Mouse (Mus musculus): Measurements from ENCODE around the gene Rad54l2. TPM values are rescaled to one million over a fixed set of nuclear protein-coding genes. Genes with fewer than 3 reads are reported as not detected.

Rad54l2 gene
- polyA plus RNA-seq, 1 experiment from 2014 or later = 5.2 TPM

DNA sequence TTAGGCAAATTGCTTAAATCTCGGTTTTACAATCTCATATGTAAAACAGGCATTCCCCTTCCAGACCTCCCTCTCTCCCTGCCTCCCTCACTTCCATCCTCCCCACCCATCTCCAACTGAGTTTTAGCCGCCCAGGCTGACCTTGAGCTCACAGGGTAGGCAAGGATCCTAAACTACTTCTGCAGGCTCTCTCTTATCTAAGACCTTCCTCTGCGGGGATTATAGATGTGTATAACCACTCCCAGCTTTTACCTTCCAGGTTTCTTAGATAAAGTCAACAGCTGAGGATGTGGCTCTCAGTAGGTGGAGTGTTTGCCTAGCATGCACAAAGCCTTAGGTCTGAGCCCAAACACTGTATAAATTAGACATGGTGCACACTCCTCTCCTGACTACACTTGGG is 18.8 kb downstream of the Rad54l2 start:
- H3K36me3 ChIP-seq (ENCODE audit: control insufficient read depth, insufficient read depth, low read length) = no peaks in the 10 kb centered on the region
- H3K4me3 ChIP-seq (ENCODE audit: low read depth, low read length) = no peak overlapping the region
- no peak overlapping the region for H3K4me2 ChIP-seq (ENCODE audit: low read length)
- no peaks in the 10 kb centered on the region for H3K4me1 ChIP-seq (ENCODE audit: control insufficient read depth, insufficient read depth, low read length)
- H3K27me3 ChIP-seq (ENCODE audit: control insufficient read depth, insufficient read depth, low read depth, low read length) = no peaks in the 10 kb centered on the region
- ATAC-seq = no peak
- WGBS = 95% methylated on average over 3 of the region's 3 CpGs
- H3K9me3 ChIP-seq (replicated peaks; ENCODE audit: control insufficient read depth, low read length, poor library complexity, severe bottlenecking) = no peaks in the 10 kb centered on the region
- H3K9ac ChIP-seq (ENCODE audit: low read depth, low read length) = no peak overlapping the region
- H3K27ac ChIP-seq (ENCODE audit: low read length) = no peak overlapping the region

DNA sequence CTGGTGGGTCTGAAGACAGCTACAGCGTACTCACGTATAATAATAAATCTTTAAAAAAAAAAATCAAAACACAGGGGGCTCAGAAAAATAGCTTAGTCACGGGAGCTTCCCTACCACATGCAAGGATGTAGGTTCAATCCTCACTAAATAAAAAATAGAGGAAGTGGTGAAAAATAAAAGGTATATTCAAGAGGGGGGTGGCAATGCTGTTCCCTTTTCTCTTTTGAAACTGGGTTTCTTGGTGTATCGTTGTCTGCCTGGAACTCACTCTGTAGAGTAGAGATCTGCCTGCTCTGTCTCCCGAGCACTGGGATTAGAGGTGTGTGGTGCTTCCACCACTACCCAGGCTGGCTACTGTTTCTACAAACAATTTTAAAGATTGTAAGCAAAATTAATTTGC is 19.2 kb downstream of the Rad54l2 start:
- Histone ChIP-seq H3K9me3 (replicated peaks; ENCODE audit: control insufficient read depth, low read length, poor library complexity, severe bottlenecking) (no peaks in the 10 kb centered on the region), H3K9ac (ENCODE audit: low read depth, low read length) (no peak overlapping the region), H3K27ac (ENCODE audit: low read length) (no peak overlapping the region), H3K4me1 (ENCODE audit: control insufficient read depth, insufficient read depth, low read length) (no peaks in the 10 kb centered on the region), H3K27me3 (ENCODE audit: control insufficient read depth, insufficient read depth, low read depth, low read length) (no peaks in the 10 kb centered on the region), H3K4me2 (ENCODE audit: low read length) (no peak overlapping the region), H3K4me3 (ENCODE audit: low read depth, low read length) (no peak overlapping the region), H3K36me3 (ENCODE audit: control insufficient read depth, insufficient read depth, low read length) (no peaks in the 10 kb centered on the region)
- WGBS = 94% methylated on average over 5 of the region's 5 CpGs
- ATAC-seq = no peak

DNA sequence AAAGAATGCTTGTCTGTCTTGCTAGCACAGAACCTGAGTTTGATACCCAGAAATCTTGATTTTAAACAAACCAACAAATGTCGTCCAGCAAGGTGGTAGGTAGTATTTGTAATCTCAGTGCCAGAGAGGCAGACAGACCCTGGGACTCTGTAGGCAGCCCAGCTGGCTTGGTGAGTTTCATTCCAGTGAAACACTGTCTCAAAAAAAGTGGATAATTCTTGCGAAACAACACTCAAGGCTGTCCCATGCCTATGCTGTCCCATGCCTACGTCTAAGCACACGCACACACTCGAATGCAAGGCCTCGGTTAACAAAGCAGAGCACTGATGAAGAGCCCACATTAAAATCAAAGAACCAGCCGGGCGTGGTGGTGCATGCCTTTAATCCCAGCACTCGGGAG is 32.6 kb downstream of the Rad54l2 start:
- 94% methylated on average over 9 of the region's 9 CpGs for WGBS
- Histone ChIP-seq H3K4me3 (ENCODE audit: low read depth, low read length) (no peak overlapping the region), H3K4me2 (ENCODE audit: low read length) (no peak overlapping the region), H3K27me3 (ENCODE audit: control insufficient read depth, insufficient read depth, low read depth, low read length) (no peaks in the 10 kb centered on the region), H3K4me1 (ENCODE audit: control insufficient read depth, insufficient read depth, low read length) (no peaks in the 10 kb centered on the region), H3K9ac (ENCODE audit: low read depth, low read length) (no peak overlapping the region), H3K27ac (ENCODE audit: low read length) (no peak overlapping the region), H3K9me3 (replicated peaks; ENCODE audit: control insufficient read depth, low read length, poor library complexity, severe bottlenecking) (no peaks in the 10 kb centered on the region), H3K36me3 (ENCODE audit: control insufficient read depth, insufficient read depth, low read length) (0 out of 2 replicates have a peak, but pooled peaks cover 4% of the 10 kb centered on the region)
- ATAC-seq = no peak

DNA sequence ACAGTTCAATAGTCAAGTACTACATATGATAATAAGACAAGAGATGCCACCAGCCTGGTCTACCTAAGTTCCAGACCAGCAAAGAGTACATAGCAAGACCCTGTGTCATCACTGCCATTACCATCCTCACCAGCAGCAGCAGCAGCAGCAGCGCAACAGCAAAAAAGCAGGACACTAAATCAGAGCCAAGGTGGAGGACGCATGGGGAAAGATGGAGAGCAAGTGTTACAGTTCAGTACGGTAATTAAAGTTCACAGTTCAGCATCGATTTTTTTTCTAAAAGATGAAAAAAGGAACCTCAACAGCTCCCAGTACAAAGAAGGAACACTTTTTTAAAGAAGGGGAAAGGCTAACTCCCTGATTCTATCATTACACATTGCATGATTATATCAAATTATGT is 33.2 kb downstream of the Rad54l2 start:
- no peaks in the 10 kb centered on the region for H3K27me3 ChIP-seq (ENCODE audit: control insufficient read depth, insufficient read depth, low read depth, low read length)
- WGBS = 98% methylated on average over 4 of the region's 4 CpGs
- no peak overlapping the region for H3K4me3 ChIP-seq (ENCODE audit: low read depth, low read length)
- no peak overlapping the region for H3K9ac ChIP-seq (ENCODE audit: low read depth, low read length)
- no peak overlapping the region for H3K27ac ChIP-seq (ENCODE audit: low read length)
- H3K4me2 ChIP-seq (ENCODE audit: low read length) = no peak overlapping the region
- 0 out of 2 replicates have a peak, but pooled peaks cover 7% of the 10 kb centered on the region for H3K36me3 ChIP-seq (ENCODE audit: control insufficient read depth, insufficient read depth, low read length)
- no peaks in the 10 kb centered on the region for H3K9me3 ChIP-seq (replicated peaks; ENCODE audit: control insufficient read depth, low read length, poor library complexity, severe bottlenecking)
- no peaks in the 10 kb centered on the region for H3K4me1 ChIP-seq (ENCODE audit: control insufficient read depth, insufficient read depth, low read length)
- ATAC-seq = no peak

DNA sequence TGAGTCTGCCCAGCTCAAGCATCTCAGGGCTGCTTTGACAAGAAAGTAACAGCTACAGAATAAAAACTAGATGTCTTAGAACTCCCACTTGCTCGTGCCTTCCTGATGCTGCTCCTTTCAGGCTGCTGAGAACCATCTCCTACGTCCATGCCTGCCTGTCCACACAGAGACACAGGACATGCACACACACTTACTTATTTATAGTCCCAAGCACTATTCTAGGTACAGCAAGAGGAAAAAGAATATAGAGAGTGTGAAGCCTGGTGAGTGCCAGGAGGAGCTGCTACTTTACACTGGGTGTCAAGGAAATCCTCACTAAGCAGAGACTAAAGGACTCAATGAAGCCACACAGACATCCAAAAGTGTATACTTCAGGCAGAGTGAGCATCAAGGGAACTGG is 34.7 kb downstream of the Rad54l2 start:
- Histone ChIP-seq H3K36me3 (ENCODE audit: control insufficient read depth, insufficient read depth, low read length) (0 out of 2 replicates have a peak, but pooled peaks cover 7% of the 10 kb centered on the region), H3K27ac (ENCODE audit: low read length) (no peak overlapping the region), H3K4me3 (ENCODE audit: low read depth, low read length) (no peak overlapping the region), H3K4me2 (ENCODE audit: low read length) (no peak overlapping the region), H3K9ac (ENCODE audit: low read depth, low read length) (no peak overlapping the region), H3K9me3 (replicated peaks; ENCODE audit: control insufficient read depth, low read length, poor library complexity, severe bottlenecking) (no peaks in the 10 kb centered on the region), H3K27me3 (ENCODE audit: control insufficient read depth, insufficient read depth, low read depth, low read length) (no peaks in the 10 kb centered on the region), H3K4me1 (ENCODE audit: control insufficient read depth, insufficient read depth, low read length) (no peaks in the 10 kb centered on the region)
- 88% methylated on average over 2 of the region's 2 CpGs for WGBS
- no peak for ATAC-seq

DNA sequence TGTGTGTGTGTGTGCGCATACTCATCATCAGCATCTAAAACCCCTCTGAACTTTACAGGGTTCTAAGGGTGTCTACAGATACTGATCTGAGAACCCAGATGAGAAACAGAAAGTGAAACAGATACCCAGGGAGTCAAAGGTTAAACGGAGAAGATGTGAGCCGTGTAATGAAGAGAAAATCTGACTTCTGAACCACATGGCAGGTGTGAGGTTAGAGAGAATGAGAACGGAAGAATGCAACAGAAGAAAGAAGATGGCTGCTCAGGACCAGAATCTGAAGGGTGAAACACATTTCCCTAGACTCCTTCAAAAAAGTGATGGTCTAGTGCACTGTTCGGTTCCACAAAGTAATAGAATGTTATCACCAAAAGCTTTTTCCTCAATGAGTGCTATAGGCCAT is 36.9 kb downstream of the Rad54l2 start:
- Histone ChIP-seq H3K27ac (ENCODE audit: low read length) (no peak overlapping the region), H3K4me1 (ENCODE audit: control insufficient read depth, insufficient read depth, low read length) (no peaks in the 10 kb centered on the region), H3K4me2 (ENCODE audit: low read length) (no peak overlapping the region), H3K9ac (ENCODE audit: low read depth, low read length) (no peak overlapping the region), H3K36me3 (ENCODE audit: control insufficient read depth, insufficient read depth, low read length) (0 out of 2 replicates have a peak, but pooled peaks cover 6% of the 10 kb centered on the region), H3K9me3 (replicated peaks; ENCODE audit: control insufficient read depth, low read length, poor library complexity, severe bottlenecking) (no peaks in the 10 kb centered on the region), H3K4me3 (ENCODE audit: low read depth, low read length) (no peak overlapping the region), H3K27me3 (ENCODE audit: control insufficient read depth, insufficient read depth, low read depth, low read length) (no peaks in the 10 kb centered on the region)
- no peak for ATAC-seq
- 93% methylated on average over 5 of the region's 5 CpGs for WGBS

DNA sequence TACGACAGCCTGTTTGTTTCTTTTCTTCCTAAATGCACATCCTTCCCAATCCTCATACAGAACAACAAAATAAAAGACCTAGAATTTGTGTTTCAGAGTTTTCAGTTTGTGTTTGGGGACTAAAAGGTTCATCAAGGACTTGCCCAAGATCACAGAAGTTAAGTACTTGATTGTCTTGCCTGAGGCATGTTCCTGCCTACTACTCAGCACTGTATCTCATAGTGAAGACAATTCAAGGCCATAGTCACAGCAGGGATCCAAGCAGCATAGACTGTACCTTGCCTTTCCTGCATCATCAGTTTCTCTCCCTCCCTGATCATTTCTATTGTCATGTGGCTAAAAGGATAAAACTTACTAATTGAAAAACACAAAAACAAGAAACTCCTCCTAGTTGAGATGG is 49.0 kb downstream of the Rad54l2 start:
- Histone ChIP-seq H3K9me3 (replicated peaks; ENCODE audit: control insufficient read depth, low read length, poor library complexity, severe bottlenecking) (no peaks in the 10 kb centered on the region), H3K4me1 (ENCODE audit: control insufficient read depth, insufficient read depth, low read length) (no peaks in the 10 kb centered on the region), H3K27ac (ENCODE audit: low read length) (no peak overlapping the region), H3K4me3 (ENCODE audit: low read depth, low read length) (no peak overlapping the region), H3K27me3 (ENCODE audit: control insufficient read depth, insufficient read depth, low read depth, low read length) (no peaks in the 10 kb centered on the region), H3K9ac (ENCODE audit: low read depth, low read length) (no peak overlapping the region), H3K36me3 (ENCODE audit: control insufficient read depth, insufficient read depth, low read length) (no peaks in the 10 kb centered on the region), H3K4me2 (ENCODE audit: low read length) (no peak overlapping the region)
- 92% methylated on average over 1 of the region's 1 CpGs for WGBS
- no peak for ATAC-seq

DNA sequence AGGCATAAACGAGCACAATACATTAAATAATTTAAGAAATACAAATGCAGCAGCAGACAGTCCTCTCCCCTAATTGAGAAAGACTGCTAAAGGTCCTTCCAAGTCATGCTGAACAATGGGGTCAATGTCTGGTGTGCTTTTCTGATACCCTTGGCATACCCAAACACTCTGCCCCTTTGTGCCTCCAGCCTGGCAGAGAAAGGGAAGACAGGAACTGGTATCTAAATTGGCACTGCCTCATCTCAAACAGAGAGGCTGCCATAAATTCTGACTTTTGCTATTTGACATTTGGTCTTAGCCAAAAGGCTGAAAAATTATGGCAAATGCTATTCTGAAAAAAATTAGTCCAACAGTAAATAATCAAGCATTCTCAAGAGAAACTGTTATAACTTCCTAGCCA is 49.9 kb downstream of the Rad54l2 start:
- H3K9me3 ChIP-seq (replicated peaks; ENCODE audit: control insufficient read depth, low read length, poor library complexity, severe bottlenecking) = no peaks in the 10 kb centered on the region
- no peak for ATAC-seq
- 96% methylated on average over 1 of the region's 1 CpGs for WGBS

DNA sequence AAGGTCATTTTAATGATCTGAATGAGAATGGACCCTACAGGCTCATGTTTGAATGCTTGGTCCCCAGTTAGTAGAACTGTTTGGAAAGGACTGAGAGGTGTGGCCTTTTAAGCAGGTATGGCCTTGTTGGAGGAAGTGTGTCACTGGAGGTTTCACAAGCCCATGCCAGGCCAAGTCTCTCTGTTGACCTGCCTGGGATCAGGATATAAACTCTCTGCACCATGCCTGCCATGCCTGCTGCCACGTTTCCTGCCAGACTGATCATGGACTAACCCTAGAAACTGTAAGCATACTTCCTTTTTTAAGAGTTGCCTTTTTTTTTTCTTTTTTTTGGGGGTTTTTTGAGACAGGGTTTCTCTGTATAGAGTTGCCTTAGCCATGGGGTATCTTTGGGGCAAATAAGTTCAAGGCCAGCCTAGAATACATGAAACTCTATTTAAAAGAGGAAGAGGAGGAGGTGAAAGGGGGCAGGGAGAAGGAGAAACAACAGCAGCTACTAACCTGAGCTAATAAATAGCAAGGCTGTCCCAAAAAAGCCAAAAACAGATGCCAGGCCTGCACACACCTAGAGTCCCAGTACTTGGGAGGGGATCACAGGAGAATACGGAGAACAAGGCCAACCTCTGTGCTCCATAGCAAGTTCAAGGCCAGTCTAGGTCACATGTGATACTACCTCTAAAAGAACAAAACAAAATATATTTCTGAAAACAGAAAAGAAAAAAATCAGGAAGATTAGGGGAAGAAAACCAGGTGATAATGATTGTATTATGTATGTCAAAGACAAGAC is 50.6 kb downstream of the Rad54l2 start:
- no peak overlapping the region for H3K27ac ChIP-seq (ENCODE audit: low read length)
- no peak for ATAC-seq
- no peak overlapping the region for H3K4me2 ChIP-seq (ENCODE audit: low read length)
- no peaks in the 10 kb centered on the region for H3K9me3 ChIP-seq (replicated peaks; ENCODE audit: control insufficient read depth, low read length, poor library complexity, severe bottlenecking)
- 96% methylated on average over 2 of the region's 2 CpGs for WGBS
- no peaks in the 10 kb centered on the region for H3K36me3 ChIP-seq (ENCODE audit: control insufficient read depth, insufficient read depth, low read length)
- no peak overlapping the region for H3K4me3 ChIP-seq (ENCODE audit: low read depth, low read length)
- H3K27me3 ChIP-seq (ENCODE audit: control insufficient read depth, insufficient read depth, low read depth, low read length) = no peaks in the 10 kb centered on the region
- H3K4me1 ChIP-seq (ENCODE audit: control insufficient read depth, insufficient read depth, low read length) = no peaks in the 10 kb centered on the region
- no peak overlapping the region for H3K9ac ChIP-seq (ENCODE audit: low read depth, low read length)

More for the DNA sequence above, 49.9 kb downstream of the Rad54l2 start:
- no peak overlapping the region for H3K4me2 ChIP-seq (ENCODE audit: low read length)
- no peaks in the 10 kb centered on the region for H3K27me3 ChIP-seq (ENCODE audit: control insufficient read depth, insufficient read depth, low read depth, low read length)
- H3K36me3 ChIP-seq (ENCODE audit: control insufficient read depth, insufficient read depth, low read length) = no peaks in the 10 kb centered on the region
- H3K4me1 ChIP-seq (ENCODE audit: control insufficient read depth, insufficient read depth, low read length) = no peaks in the 10 kb centered on the region
- no peak overlapping the region for H3K4me3 ChIP-seq (ENCODE audit: low read depth, low read length)
- no peak overlapping the region for H3K9ac ChIP-seq (ENCODE audit: low read depth, low read length)
- H3K27ac ChIP-seq (ENCODE audit: low read length) = no peak overlapping the region
